Mouse (Mus musculus) lung, postnatal 0 days (tissue): ENCODE measurements around the gene Phf5a.

Source experiments
- CTCF ChIP-seq: IDR thresholded peaks from 2 replicates; pipeline ENCODE4 v1.5.1; 2016; ENCODE audit warnings: antibody characterized with exemption, mild to moderate bottlenecking
- EP300 ChIP-seq: IDR thresholded peaks from 2 replicates; pipeline ENCODE4 v1.6.1; 2016; ENCODE audit warnings: antibody characterized with exemption, mild to moderate bottlenecking, control low read depth

DNA sequence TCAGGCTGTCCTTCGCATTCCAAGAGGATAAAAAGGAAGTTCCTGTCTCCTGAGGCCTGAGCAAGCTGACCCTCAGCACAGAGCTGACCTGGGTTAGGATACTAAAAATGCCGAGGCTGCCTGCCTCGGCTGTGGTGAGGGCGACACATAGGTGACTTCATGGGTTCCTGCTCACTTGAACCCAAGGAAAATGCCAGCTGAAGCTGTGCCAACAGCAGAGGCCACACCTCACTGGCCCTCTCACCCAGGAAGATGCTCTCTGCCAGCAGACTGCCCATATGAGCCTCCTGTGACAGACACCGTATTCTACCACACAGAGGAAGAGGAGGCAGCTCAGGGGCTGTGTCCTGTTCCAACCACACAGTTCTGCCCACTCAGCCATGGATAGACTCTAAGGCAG is 47.4 kb upstream of the Phf5a start:
- no peak for TF ChIP-seq CTCF
- no peak for TF ChIP-seq EP300
